Mouse (Mus musculus): ENCODE measurements around the gene Tmem63b. TPM values are rescaled to one million over a fixed set of nuclear protein-coding genes. Genes with fewer than 3 reads are reported as not detected.

The Tmem63b gene
- polyA plus RNA-seq, 1 experiment from 2014 or later = 55.2 TPM

DNA sequence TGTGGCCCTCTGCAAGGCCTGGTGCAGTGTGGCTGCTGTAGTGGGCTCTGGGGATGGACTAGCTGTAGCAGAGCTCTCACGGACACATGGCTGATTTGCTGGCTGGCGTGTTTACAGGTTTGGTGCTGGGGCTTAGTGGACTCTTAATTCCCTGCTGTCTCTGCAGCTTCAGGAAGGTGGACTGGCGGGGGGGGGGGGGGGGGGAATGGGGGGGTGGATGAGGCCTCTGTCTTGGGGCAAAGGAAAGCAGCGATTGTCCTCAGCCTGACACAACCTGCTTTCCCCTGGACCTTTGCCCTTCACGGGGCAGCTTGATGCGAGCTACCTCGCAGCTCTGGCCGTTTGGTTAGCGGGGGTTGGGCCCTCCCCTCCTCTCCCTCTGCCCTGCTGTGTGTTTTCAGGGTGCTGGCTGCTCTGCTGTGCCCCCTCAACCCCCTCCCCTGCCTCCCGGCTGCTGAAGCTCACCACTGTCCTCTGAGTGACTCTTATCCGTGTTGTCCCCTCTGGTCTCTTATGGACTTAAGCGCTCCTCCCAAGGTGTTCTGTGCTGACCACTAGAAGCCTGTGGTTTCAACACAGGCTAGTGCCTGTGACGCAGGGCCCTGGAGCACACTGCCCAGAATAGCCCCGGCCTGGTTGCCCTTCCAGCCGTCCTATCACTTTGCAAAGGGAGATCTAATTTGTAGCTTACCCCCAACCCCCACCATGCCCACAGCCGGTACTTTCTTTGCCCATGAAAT is 14.0 kb upstream of the Tmem63b start:
- H3K27ac ChIP-seq (ENCODE audit: low read depth, low read length) = no peak overlapping the region
- ATAC-seq (ENCODE audit: insufficient read depth, low FRiP score, low TSS enrichment) = no peak
- no peak overlapping the region for H3K9ac ChIP-seq (ENCODE audit: low read length)
- no peaks in the 10 kb centered on the region; the same call in 1 of the 2 replicates for H3K36me3 ChIP-seq (ENCODE audit: control insufficient read depth, insufficient read depth, low read length)
- H3K9me3 ChIP-seq (ENCODE audit: control insufficient read depth, low read length) = no peaks in the 10 kb centered on the region
- H3K4me3 ChIP-seq (ENCODE audit: low read depth, low read length) = no peak overlapping the region
- H3K4me1 ChIP-seq (ENCODE audit: control insufficient read depth, insufficient read depth, low read length) = no peaks in the 10 kb centered on the region
- no peak overlapping the region for H3K4me2 ChIP-seq (ENCODE audit: low read depth)
- 64% methylated on average over 9 of the region's 16 CpGs for WGBS
- DNase-seq (ENCODE audit: low spot score) = no peak
- no peaks in the 10 kb centered on the region for H3K27me3 ChIP-seq (ENCODE audit: control insufficient read depth, insufficient read depth, low read length)

DNA sequence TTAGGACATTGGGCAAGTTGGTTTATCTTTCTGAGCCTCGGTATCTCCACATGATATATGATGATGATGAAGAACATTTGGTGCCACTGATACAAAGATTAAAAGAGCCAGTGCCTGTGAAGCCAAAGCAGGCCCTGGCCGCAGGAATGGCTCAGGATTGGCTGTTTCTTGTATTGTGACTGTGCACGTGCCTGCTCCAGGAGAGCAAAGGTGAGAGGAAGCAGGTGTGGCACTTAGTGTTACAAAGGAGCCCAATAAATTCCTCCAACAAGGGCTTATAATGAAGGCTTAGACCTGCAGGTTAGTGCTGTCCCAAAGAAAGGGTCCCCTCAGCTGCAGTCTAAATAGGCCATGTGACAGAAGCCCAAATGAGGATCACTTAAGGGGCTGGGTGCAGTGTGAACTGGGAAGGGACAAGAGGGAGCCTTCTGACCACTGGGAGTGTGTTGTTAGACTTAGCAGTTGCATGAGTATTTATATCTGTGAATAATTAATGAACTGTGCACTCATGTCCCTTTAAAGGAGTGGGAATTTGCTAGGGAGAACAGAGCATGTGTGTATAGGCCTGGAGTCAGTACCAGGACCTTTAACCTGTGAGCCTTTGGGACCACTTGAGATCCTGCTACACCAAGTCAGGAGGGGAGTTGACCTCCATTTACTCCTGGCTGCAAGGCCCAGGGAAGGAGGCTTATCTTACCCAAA is 12.5 kb upstream of the Tmem63b start:
- H3K4me3 ChIP-seq (ENCODE audit: low read depth, low read length) = no peak overlapping the region
- no peak for DNase-seq (ENCODE audit: low spot score)
- H3K4me1 ChIP-seq (ENCODE audit: control insufficient read depth, insufficient read depth, low read length) = no peaks in the 10 kb centered on the region
- H3K4me2 ChIP-seq (ENCODE audit: low read depth) = no peak overlapping the region
- H3K27me3 ChIP-seq (ENCODE audit: control insufficient read depth, insufficient read depth, low read length) = no peaks in the 10 kb centered on the region
- H3K9me3 ChIP-seq (ENCODE audit: control insufficient read depth, low read length) = no peaks in the 10 kb centered on the region
- no peaks in the 10 kb centered on the region; the same call in 1 of the 2 replicates for H3K36me3 ChIP-seq (ENCODE audit: control insufficient read depth, insufficient read depth, low read length)
- no peak overlapping the region for H3K27ac ChIP-seq (ENCODE audit: low read depth, low read length)
- 83% methylated on average over 3 of the region's 3 CpGs for WGBS
- ATAC-seq (ENCODE audit: insufficient read depth, low FRiP score, low TSS enrichment) = no peak
- no peak overlapping the region for H3K9ac ChIP-seq (ENCODE audit: low read length)

- H3K27ac ChIP-seq (ENCODE audit: low read depth, low read length) = no peak overlapping the region
- no peaks in the 10 kb centered on the region for H3K9me3 ChIP-seq (ENCODE audit: control insufficient read depth, low read length)
- no peak overlapping the region for H3K9ac ChIP-seq (ENCODE audit: low read length)
- no peak overlapping the region for H3K4me3 ChIP-seq (ENCODE audit: low read depth, low read length)
- H3K4me2 ChIP-seq (ENCODE audit: low read depth) = no peak overlapping the region
- H3K4me1 ChIP-seq (ENCODE audit: control insufficient read depth, insufficient read depth, low read length) = no peaks in the 10 kb centered on the region
- no peaks in the 10 kb centered on the region; the same call in 1 of the 2 replicates for H3K36me3 ChIP-seq (ENCODE audit: control insufficient read depth, insufficient read depth, low read length)
- no peak for DNase-seq (ENCODE audit: low spot score)
- 95% methylated on average over 6 of the region's 6 CpGs for WGBS
- H3K27me3 ChIP-seq (ENCODE audit: control insufficient read depth, insufficient read depth, low read length) = no peaks in the 10 kb centered on the region
- no peak for ATAC-seq (ENCODE audit: insufficient read depth, low FRiP score, low TSS enrichment)
Observed at GRCm38 (mm10) chr17:45698368-45698767, 11.7 kb upstream of the Tmem63b start.

- no peaks in the 10 kb centered on the region for H3K9me3 ChIP-seq (ENCODE audit: control insufficient read depth, low read length)
- H3K4me1 ChIP-seq (ENCODE audit: control insufficient read depth, insufficient read depth, low read length) = no peaks in the 10 kb centered on the region
- H3K4me2 ChIP-seq (ENCODE audit: low read depth) = no peak overlapping the region
- no peak overlapping the region for H3K4me3 ChIP-seq (ENCODE audit: low read depth, low read length)
- ATAC-seq (ENCODE audit: insufficient read depth, low FRiP score, low TSS enrichment) (no peak), DNase-seq (ENCODE audit: low spot score) (no peak)
- no peak overlapping the region for H3K27ac ChIP-seq (ENCODE audit: low read depth, low read length)
- H3K27me3 ChIP-seq (ENCODE audit: control insufficient read depth, insufficient read depth, low read length) = no peaks in the 10 kb centered on the region
- H3K9ac ChIP-seq (ENCODE audit: low read length) = no peak overlapping the region
- 90% methylated on average over 9 of the region's 9 CpGs for WGBS
- H3K36me3 ChIP-seq (ENCODE audit: control insufficient read depth, insufficient read depth, low read length) = no peaks in the 10 kb centered on the region; the same call in 1 of the 2 replicates
Observed at GRCm38 (mm10) chr17:45696981-45697380, 10.3 kb upstream of the Tmem63b start.

DNA sequence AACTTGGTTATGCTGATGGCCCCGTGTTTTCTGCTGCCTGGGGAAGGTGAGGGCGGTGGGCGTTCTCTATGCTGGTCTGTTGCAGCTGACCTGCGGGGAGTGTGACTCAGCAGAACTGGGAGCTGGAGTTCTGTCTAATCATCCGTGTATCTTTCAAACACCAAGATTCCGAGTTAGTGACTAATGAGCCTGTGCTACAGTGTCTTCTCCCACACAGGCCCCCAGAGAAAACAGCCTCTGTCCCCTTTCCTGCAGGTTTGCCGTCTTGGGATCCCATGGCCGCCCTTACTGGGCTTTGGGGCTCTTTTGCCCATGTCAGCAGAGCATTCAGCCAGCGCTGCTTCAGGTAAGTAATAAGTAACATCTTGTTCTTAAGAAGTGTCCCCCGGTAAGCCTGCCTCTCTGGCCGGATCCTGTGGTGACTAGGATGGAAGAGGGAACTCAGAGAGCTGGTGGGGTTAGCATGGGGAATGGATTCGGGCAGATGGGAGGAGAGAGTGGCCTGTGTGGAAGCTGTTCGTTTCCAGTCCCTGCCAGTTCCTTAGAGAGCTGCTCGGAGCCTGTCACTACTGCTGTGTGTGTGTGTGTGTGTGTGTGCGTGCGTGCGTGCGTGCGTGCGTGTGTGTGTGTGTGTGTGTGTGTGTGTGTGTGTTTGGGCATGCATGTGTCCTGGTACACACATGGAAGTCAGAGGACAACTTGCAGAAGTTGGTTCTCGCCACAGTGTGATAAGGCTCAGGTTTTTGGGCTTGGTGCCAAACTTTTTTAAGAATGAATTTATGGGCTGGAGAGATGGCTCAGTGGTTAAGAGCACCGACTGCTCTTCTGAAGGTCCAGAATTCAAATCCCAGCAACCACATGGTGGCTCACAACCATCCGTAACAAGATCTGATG is 8.8 kb upstream of the Tmem63b start:
- Histone ChIP-seq H3K4me1 (ENCODE audit: control insufficient read depth, insufficient read depth, low read length) (no peaks in the 10 kb centered on the region), H3K9ac (ENCODE audit: low read length) (no peak overlapping the region), H3K27ac (ENCODE audit: low read depth, low read length) (no peak overlapping the region), H3K9me3 (ENCODE audit: control insufficient read depth, low read length) (no peaks in the 10 kb centered on the region), H3K36me3 (ENCODE audit: control insufficient read depth, insufficient read depth, low read length) (no peaks in the 10 kb centered on the region; the same call in 1 of the 2 replicates), H3K4me2 (ENCODE audit: low read depth) (no peak overlapping the region), H3K4me3 (ENCODE audit: low read depth, low read length) (no peak overlapping the region), H3K27me3 (ENCODE audit: control insufficient read depth, insufficient read depth, low read length) (no peaks in the 10 kb centered on the region)
- 82% methylated on average over 23 of the region's 23 CpGs for WGBS
- ATAC-seq (ENCODE audit: insufficient read depth, low FRiP score, low TSS enrichment) (no peak), DNase-seq (ENCODE audit: low spot score) (no peak)

GRCm38 (mm10) chr17:45693812-45694565 is 7.3 kb upstream of the Tmem63b start:
- Histone ChIP-seq H3K4me2 (ENCODE audit: low read depth) (no peak overlapping the region), H3K4me1 (ENCODE audit: control insufficient read depth, insufficient read depth, low read length) (no peaks in the 10 kb centered on the region), H3K9ac (ENCODE audit: low read length) (no peak overlapping the region), H3K9me3 (ENCODE audit: control insufficient read depth, low read length) (no peaks in the 10 kb centered on the region), H3K4me3 (ENCODE audit: low read depth, low read length) (no peak overlapping the region), H3K27me3 (ENCODE audit: control insufficient read depth, insufficient read depth, low read length) (no peaks in the 10 kb centered on the region), H3K27ac (ENCODE audit: low read depth, low read length) (no peak overlapping the region), H3K36me3 (ENCODE audit: control insufficient read depth, insufficient read depth, low read length) (no peaks in the 10 kb centered on the region; the same call in 1 of the 2 replicates)
- ATAC-seq (ENCODE audit: insufficient read depth, low FRiP score, low TSS enrichment) (no peak), DNase-seq (ENCODE audit: low spot score) (no peak)
- whole genome bisulfite sequencing = 86% methylated on average over 18 of the region's 18 CpGs

GRCm38 (mm10) chr17:45692159-45692558 is 5.5 kb upstream of the Tmem63b start:
- no peak overlapping the region for H3K4me2 ChIP-seq (ENCODE audit: low read depth)
- no peak for ATAC-seq (ENCODE audit: insufficient read depth, low FRiP score, low TSS enrichment)
- no peak for DNase-seq (ENCODE audit: low spot score)
- no peak overlapping the region for H3K4me3 ChIP-seq (ENCODE audit: low read depth, low read length)
- H3K27ac ChIP-seq (ENCODE audit: low read depth, low read length) = no peak overlapping the region
- H3K36me3 ChIP-seq (ENCODE audit: control insufficient read depth, insufficient read depth, low read length) = no peaks in the 10 kb centered on the region
- WGBS = 86% methylated on average over 5 of the region's 5 CpGs
- no peak overlapping the region for H3K9ac ChIP-seq (ENCODE audit: low read length)
- H3K4me1 ChIP-seq (ENCODE audit: control insufficient read depth, insufficient read depth, low read length) = peaks cover under 1% of the 10 kb centered on the region; the same call in 1 of the 2 replicates
- no peaks in the 10 kb centered on the region for H3K27me3 ChIP-seq (ENCODE audit: control insufficient read depth, insufficient read depth, low read length)
- H3K9me3 ChIP-seq (ENCODE audit: control insufficient read depth, low read length) = no peaks in the 10 kb centered on the region

GRCm38 (mm10) chr17:45690044-45690443 is 3.3 kb upstream of the Tmem63b start:
- 89% methylated on average over 4 of the region's 4 CpGs for WGBS
- DNase-seq (ENCODE audit: low spot score) = no peak
- Histone ChIP-seq H3K9me3 (ENCODE audit: control insufficient read depth, low read length) (no peaks in the 10 kb centered on the region), H3K4me1 (ENCODE audit: control insufficient read depth, insufficient read depth, low read length) (peaks cover 4% of the 10 kb centered on the region; the same call in 1 of the 2 replicates), H3K4me2 (ENCODE audit: low read depth) (no peak overlapping the region), H3K36me3 (ENCODE audit: control insufficient read depth, insufficient read depth, low read length) (no peaks in the 10 kb centered on the region), H3K27ac (ENCODE audit: low read depth, low read length) (no peak overlapping the region), H3K27me3 (ENCODE audit: control insufficient read depth, insufficient read depth, low read length) (no peaks in the 10 kb centered on the region), H3K4me3 (ENCODE audit: low read depth, low read length) (no peak overlapping the region), H3K9ac (ENCODE audit: low read length) (no peak overlapping the region)
- ATAC-seq (ENCODE audit: insufficient read depth, low FRiP score, low TSS enrichment) = no peak
